ENCODE assay signal across 20 mouse cellular contexts in genomic region chr10:42879269-42879681, GRCm38 (mm10). TPM values are rescaled to one million over a fixed set of nuclear protein-coding genes. Genes with fewer than 3 reads are reported as not detected.
A peak's percentile ranks its signal among the peaks of the same experiment; 100 is the strongest.
DNase-seq lines count a peak whose midpoint lies in the region; ATAC-seq and TF ChIP-seq lines count a peak whose summit lies in the region.
"Had no signal": no experiment of that assay in that cellular context is flagged by ENCODE, and none has a peak within 500 bp of the region (broad histone marks: within the 10 kb centered on the region; RNA-seq: fewer than 3 reads in every experiment).

No protein-coding gene starts in this region.

- intact Hi-C loops in left cerebral cortex, postnatal 4 days (cut with DNase I): no loop called here
- intact Hi-C loops in left cerebral cortex, postnatal 10 days (cut with DNase I): no loop called here

- H3K4me1 ChIP-seq in hindbrain, postnatal 0 days (ENCODE audit: insufficient read depth, low read length): no peaks in the 10 kb centered on the region
- H3K4me1 ChIP-seq in hindbrain, embryonic 13.5 days (replicated peaks): peaks cover 3% of the 10 kb centered on the region; the same call in 1 of the 2 replicates
- 0 out of 2 replicates have a peak, but pooled peaks cover 4% of the 10 kb centered on the region for H3K4me1 ChIP-seq in intestine, embryonic 14.5 days (replicated peaks; ENCODE audit: control insufficient read depth, insufficient read depth, low read length)
- H3K4me1 ChIP-seq in intestine, embryonic 15.5 days (replicated peaks): 0 out of 2 replicates have a peak, but pooled peaks cover 4% of the 10 kb centered on the region
- H3K4me1 ChIP-seq: liver, embryonic 12.5 days had no signal

- no peak overlapping the region for H3K4me3 ChIP-seq in hindbrain, postnatal 0 days (ENCODE audit: low read length)
- H3K4me3 ChIP-seq in hindbrain, embryonic 13.5 days: no peak overlapping the region
- no peak overlapping the region for H3K4me3 ChIP-seq in intestine, embryonic 14.5 days (ENCODE audit: low read depth, low read length)
- no peak overlapping the region for H3K4me3 ChIP-seq in intestine, embryonic 15.5 days (replicated peaks)
- H3K4me3 ChIP-seq: embryonic facial prominence, embryonic 10.5 days; heart, embryonic 15.5 days; left cerebral cortex, adult 2 months; liver, embryonic 12.5 days had no signal

- peak; percentile 44 for DNase-seq in hindbrain, postnatal 0 days (ENCODE audit: low spot score)
- DNase-seq in left cerebral cortex, postnatal 4 days: peak; percentile 27
- no peak for DNase-seq in left cerebral cortex, postnatal 10 days (ENCODE audit: extremely low spot score in 1 of 2, low spot score in 2 of 2)
- no peak for DNase-seq in intestine, embryonic 14.5 days (ENCODE audit: low spot score)
- DNase-seq in right cerebral cortex, adult 2 months (ENCODE audit: low spot score in 2 of 2): no peak
- DNase-seq in frontal cortex, postnatal 36 days (ENCODE audit: low spot score in 2 of 2): no peak
- DNase-seq: cerebellum, adult 8-10 months; gastrocnemius, postnatal 25 days; kidney, postnatal 25 days; layer of hippocampus, adult 9-11 months; lung, postnatal 10 days; right cerebral cortex, adult 18-20 months; thymus, adult 18-20 months; thymus, postnatal 4 days had no signal

- H3K9ac ChIP-seq in hindbrain, postnatal 0 days (replicated peaks; ENCODE audit: low read length): no peak overlapping the region
- H3K9ac ChIP-seq in hindbrain, embryonic 13.5 days: no peak overlapping the region
- H3K9ac ChIP-seq in intestine, embryonic 14.5 days (ENCODE audit: low read length): no peak overlapping the region
- H3K9ac ChIP-seq in intestine, embryonic 15.5 days: no peak overlapping the region
- H3K9ac ChIP-seq: heart, embryonic 15.5 days; liver, embryonic 12.5 days had no signal

- peak; percentile 70 for ATAC-seq in hindbrain, postnatal 0 days
- ATAC-seq in hindbrain, embryonic 13.5 days (ENCODE audit: low FRiP score): no peak; the same call in 1 of the 2 replicates
- no peak; the same call in 1 of the 2 replicates for ATAC-seq in intestine, embryonic 14.5 days (replicated peaks; ENCODE audit: low FRiP score, low TSS enrichment, low read depth)
- ATAC-seq in intestine, embryonic 15.5 days: peak; percentile 84
- ATAC-seq: liver, embryonic 12.5 days had no signal

- 47% methylated on average over 5 of the region's 5 CpGs for WGBS in hindbrain, postnatal 0 days
- WGBS in hindbrain, embryonic 13.5 days: 70% methylated on average over 5 of the region's 5 CpGs
- WGBS in intestine, embryonic 14.5 days: 40% methylated on average over 5 of the region's 5 CpGs
- WGBS in intestine, embryonic 15.5 days: 44% methylated on average over 5 of the region's 5 CpGs

- H3K36me3 ChIP-seq in hindbrain, postnatal 0 days (ENCODE audit: insufficient read depth, low read length): no peaks in the 10 kb centered on the region
- H3K36me3 ChIP-seq in hindbrain, embryonic 13.5 days: no peaks in the 10 kb centered on the region
- no peaks in the 10 kb centered on the region for H3K36me3 ChIP-seq in intestine, embryonic 14.5 days (ENCODE audit: control insufficient read depth, insufficient read depth, low read length)
- no peaks in the 10 kb centered on the region for H3K36me3 ChIP-seq in intestine, embryonic 15.5 days
- H3K36me3 ChIP-seq: embryonic facial prominence, embryonic 10.5 days; heart, embryonic 15.5 days; liver, embryonic 12.5 days had no signal

- no peak for TF ChIP-seq CTCF in hindbrain, postnatal 0 days (IDR thresholded peaks at IDR 0.05; ENCODE audit: low read depth)

- H3K27me3 ChIP-seq in hindbrain, postnatal 0 days (ENCODE audit: insufficient read depth, low read length): no peaks in the 10 kb centered on the region
- H3K27me3 ChIP-seq in hindbrain, embryonic 13.5 days: no peaks in the 10 kb centered on the region
- no peaks in the 10 kb centered on the region for H3K27me3 ChIP-seq in intestine, embryonic 14.5 days (replicated peaks; ENCODE audit: control insufficient read depth, insufficient read depth, low read length)
- no peaks in the 10 kb centered on the region for H3K27me3 ChIP-seq in intestine, embryonic 15.5 days (replicated peaks)
- H3K27me3 ChIP-seq: heart, embryonic 15.5 days; liver, embryonic 12.5 days had no signal

- H3K27ac ChIP-seq in hindbrain, postnatal 0 days: no peak overlapping the region
- no peak overlapping the region for H3K27ac ChIP-seq in hindbrain, embryonic 13.5 days
- H3K27ac ChIP-seq in intestine, embryonic 14.5 days (ENCODE audit: low read depth): peak overlapping the region; percentile 39
- peak overlapping the region; percentile 70 for H3K27ac ChIP-seq in intestine, embryonic 15.5 days
- H3K27ac ChIP-seq: embryonic facial prominence, embryonic 10.5 days; heart, embryonic 15.5 days; left cerebral cortex, adult 2 months; liver, embryonic 12.5 days had no signal

- no peaks in the 10 kb centered on the region for H3K9me3 ChIP-seq in hindbrain, postnatal 0 days (ENCODE audit: low read length)
- H3K9me3 ChIP-seq in hindbrain, embryonic 13.5 days: no peaks in the 10 kb centered on the region
- no peaks in the 10 kb centered on the region for H3K9me3 ChIP-seq in intestine, embryonic 14.5 days (ENCODE audit: control insufficient read depth, low read length)
- no peaks in the 10 kb centered on the region for H3K9me3 ChIP-seq in intestine, embryonic 15.5 days
- H3K9me3 ChIP-seq: embryonic facial prominence, embryonic 10.5 days; heart, embryonic 15.5 days; liver, embryonic 12.5 days had no signal

- H3K4me2 ChIP-seq in hindbrain, postnatal 0 days (ENCODE audit: low read depth, low read length): no peak overlapping the region
- no peak overlapping the region for H3K4me2 ChIP-seq in hindbrain, embryonic 13.5 days
- no peak overlapping the region; the same call in 1 of the 2 replicates for H3K4me2 ChIP-seq in intestine, embryonic 14.5 days (ENCODE audit: low read length)
- H3K4me2 ChIP-seq in intestine, embryonic 15.5 days (replicated peaks): peak overlapping the region; percentile 34; the same call in 1 of the 2 replicates
- H3K4me2 ChIP-seq: heart, embryonic 15.5 days; liver, embryonic 12.5 days had no signal

RNA-seq across cellular contexts. Expression of gene Scml4, which starts 19.1 kb away (rescaled TPM):
- total RNA-seq in hindbrain, postnatal 0 days (2014; rRNA removed): 16.4 and 21.1 TPM in 2 replicates
- 4.9 and 7.0 TPM in 2 replicates for polyA plus RNA-seq in hindbrain, postnatal 0 days (2015; fragmentation: Nextera tagmentation; extraction: Ambion mirVana)
- polyA plus RNA-seq in hindbrain, embryonic 13.5 days (2015; fragmentation: Nextera tagmentation; extraction: Ambion mirVana): 7.1 and 10.2 TPM in 2 replicates
- total RNA-seq in left cerebral cortex, postnatal 4 days (2021): 10 to 100 TPM; 11.1 to 11.6 TPM
- 1 to 10 TPM; 7.7 to 8.4 TPM for total RNA-seq in left cerebral cortex, postnatal 10 days (2021)
- polyA plus RNA-seq in intestine, embryonic 14.5 days (2014; fragmentation: Nextera tagmentation; extraction: Ambion mirVana): 19.4 and 22.3 TPM in 2 replicates
- polyA plus RNA-seq in intestine, embryonic 15.5 days (2015; fragmentation: Nextera tagmentation; extraction: Ambion mirVana): 29.3 TPM in 2 replicates

Comparison
In these comparisons a context has a peak if more than half of its experiments do, and no peak if none do; other contexts are left out.
1. ATAC-seq: peak in hindbrain, postnatal 0 days (single experiment) and intestine, embryonic 15.5 days (single experiment); none in hindbrain, embryonic 13.5 days (single experiment) and intestine, embryonic 14.5 days (single experiment).
2. DNase-seq: peak in hindbrain, postnatal 0 days (single experiment) and left cerebral cortex, postnatal 4 days (single experiment); none in left cerebral cortex, postnatal 10 days (0 of 2), intestine, embryonic 14.5 days (single experiment), right cerebral cortex, adult 2 months (0 of 2) and frontal cortex, postnatal 36 days (0 of 2).
3. H3K27ac ChIP-seq: peak in intestine, embryonic 14.5 days (single experiment) and intestine, embryonic 15.5 days (single experiment); none in hindbrain, postnatal 0 days (single experiment) and hindbrain, embryonic 13.5 days (single experiment).